Mouse (Mus musculus) CH12.LX (cell line): ENCODE results near the gene Fn1.

Experiments used
- CHD2 ChIP-seq: IDR thresholded peaks from 2 replicates; pipeline ENCODE4 v1.6.1; 2011; ENCODE audit warnings: low read length, improper control_type of control experiment
- CTCF ChIP-seq, 2 experiments: IDR thresholded peaks in 1 of 2; conservative IDR thresholded peaks in 1 of 2; 2 replicates each; pipeline ENCODE4 v1.5.1; 2011 to 2012; ENCODE audit warnings: low read depth in 2 of 2, low read length in 2 of 2, improper control_type of control experiment in 1 of 2, inconsistent platforms in 1 of 2, mild to moderate bottlenecking in 1 of 2, moderate library complexity in 1 of 2
- HCFC1 ChIP-seq: IDR thresholded peaks from 2 replicates; pipeline ENCODE4 v1.6.1; 2012; ENCODE audit warnings: low read depth, mild to moderate bottlenecking, inconsistent platforms, low read length, improper control_type of control experiment
- JUN ChIP-seq: IDR thresholded peaks from 2 replicates; pipeline ENCODE4 v1.6.1; 2011; ENCODE audit warnings: low read depth, mild to moderate bottlenecking, low read length, improper control_type of control experiment, moderate library complexity; ENCODE audit not compliant: insufficient read depth
- MAX ChIP-seq: IDR thresholded peaks from 2 replicates; pipeline ENCODE4 v1.6.1; 2011; ENCODE audit warnings: low read length, improper control_type of control experiment
- MAZ ChIP-seq: IDR thresholded peaks from 2 replicates; pipeline ENCODE4 v1.6.1; 2012; ENCODE audit warnings: low read depth, mild to moderate bottlenecking, inconsistent platforms, low read length, improper control_type of control experiment, moderate library complexity
- PAX5 ChIP-seq: IDR thresholded peaks from 2 replicates; pipeline ENCODE4 v1.6.1; 2012; ENCODE audit warnings: low read length, inconsistent platforms, mixed read lengths
- POLR2A ChIP-seq: IDR thresholded peaks from 2 replicates; pipeline ENCODE4 v1.6.1; 2011; ENCODE audit warnings: low read depth, mild to moderate bottlenecking, improper control_type of control experiment, low read length
- TBP ChIP-seq: conservative IDR thresholded peaks from 2 replicates; pipeline ENCODE4 v1.6.1; 2011; ENCODE audit warnings: low read depth, low read length, improper control_type of control experiment
- UBTF ChIP-seq: IDR thresholded peaks from 2 replicates; pipeline ENCODE4 v1.6.1; 2012; ENCODE audit warnings: low read depth, mild to moderate bottlenecking, inconsistent platforms, low read length, improper control_type of control experiment, moderate library complexity
- ZC3H11A ChIP-seq: IDR thresholded peaks from 2 replicates; pipeline ENCODE4 v1.6.1; 2012; ENCODE audit warnings: low read depth, mild to moderate bottlenecking, inconsistent platforms, low read length, improper control_type of control experiment

GRCm38 (mm10) chr1:71594268-71594667 lies 58.7 kb downstream of the Fn1 start:
- no peak for TF ChIP-seq UBTF
- TF ChIP-seq MAX = no peak
- no peak for TF ChIP-seq HCFC1
- no peak for TF ChIP-seq PAX5
- TF ChIP-seq TBP = no peak
- TF ChIP-seq CTCF (conservative IDR thresholded peaks at IDR 0.05 in 1 of 2, IDR thresholded peaks at IDR 0.05 in 1 of 2; ENCODE audit: low read depth in 2 of 2, low read length in 2 of 2) = no peak
- no peak for TF ChIP-seq POLR2A
- TF ChIP-seq JUN = no peak
- no peak for TF ChIP-seq ZC3H11A
- no peak for TF ChIP-seq MAZ
- no peak for TF ChIP-seq CHD2
